Mouse (Mus musculus) kidney, postnatal 0 days (tissue): ENCODE data around the gene Pxmp2. TPM values are rescaled to one million over a fixed set of nuclear protein-coding genes. Genes with fewer than 3 reads are reported as not detected.

Experiments
- ATAC-seq: fragments of 200-750 bp; cut with Nextera tagmentation; replicated peaks from 2 replicates; pipeline ENCODE4 v1.8.0; 2017; ENCODE audit warnings: low read depth, moderate number of reproducible peaks, moderate TSS enrichment, moderate library complexity; ENCODE audit not compliant: low FRiP score
- DNase-seq: peaks from one replicate; pipeline ENCODE4 v3.0.0-alpha.2; 2016; ENCODE audit warnings: low spot score
- H3K27ac ChIP-seq: fragments of 300-500 bp; sonication (generic); 2 replicates; pipeline ENCODE4 v1.5.1; 2014; ENCODE audit warnings: mild to moderate bottlenecking
- H3K27me3 ChIP-seq: fragments of 300-500 bp; sonication (generic); 2 replicates; pipeline ENCODE4 v1.6.1; 2014; ENCODE audit warnings: low read length, mixed read lengths; ENCODE audit not compliant: insufficient read depth
- H3K36me3 ChIP-seq: fragments of 300-500 bp; sonication (generic); 2 replicates; pipeline ENCODE4 v1.6.1; 2014; ENCODE audit warnings: low read length, mixed read lengths; ENCODE audit not compliant: insufficient read depth
- H3K4me1 ChIP-seq: fragments of 300-500 bp; sonication (generic); replicated peaks from 2 replicates; pipeline ENCODE4 v1.6.1; 2014; ENCODE audit warnings: antibody characterized with exemption, low read length, mixed read lengths; ENCODE audit not compliant: insufficient read depth
- H3K4me2 ChIP-seq: fragments of 300-500 bp; sonication (generic); 2 replicates; pipeline ENCODE4 v1.6.1; 2014; ENCODE audit warnings: mild to moderate bottlenecking, low read length, moderate library complexity, mixed read lengths
- H3K4me3 ChIP-seq: fragments of 300-500 bp; sonication (generic); replicated peaks from 2 replicates; pipeline ENCODE4 v1.5.1; 2014; ENCODE audit warnings: low read depth, low read length
- H3K9ac ChIP-seq: fragments of 300-500 bp; sonication (generic); 2 replicates; pipeline ENCODE4 v1.6.1; 2014; ENCODE audit warnings: low read depth, low read length
- H3K9me3 ChIP-seq: fragments of 300-500 bp; sonication (generic); replicated peaks from 2 replicates; pipeline ENCODE4 v1.6.1; 2016; ENCODE audit warnings: low read length, inconsistent platforms, mixed read lengths
- CTCF ChIP-seq: IDR thresholded peaks from 2 replicates; pipeline ENCODE4 v1.5.1; 2016; ENCODE audit warnings: antibody characterized with exemption, low read depth, mild to moderate bottlenecking, moderate library complexity
- WGBS: fragments of 180-500 bp; shearing (Covaris S2); extraction: QIAGEN DNeasy Blood & Tissue Kit; methylation state at CpG from one replicate; pipeline ENCODE4 v1.1.7; 2014; 5-methylcytosine and 5-hydroxymethylcytosine counted together
- polyA plus RNA-seq: library from polyadenylated mRNA; unstranded; fragments of >200 nt; fragmentation: Nextera tagmentation; extraction: Ambion mirVana; gene quantifications from 2 replicates; pipeline ENCODE4 v1.2.1, GENCODE M21; 2015

The Pxmp2 gene
- polyA plus RNA-seq, result 54.0 and 57.6 TPM in 2 replicates

- WGBS, result under 1% methylated on average over 61 of the region's 64 CpGs
- H3K9ac ChIP-seq, result peak within 1 kb of the TSS; percentile 85
- no peaks in the 10 kb centered on the region for H3K9me3 ChIP-seq
- peak within 1 kb of the TSS; percentile 69 for H3K4me3 ChIP-seq
- peaks cover 9% of the 10 kb centered on the region; the same call in 1 of the 2 replicates for H3K4me1 ChIP-seq
- peak within 1 kb of the TSS; percentile 67 for H3K27ac ChIP-seq
- DNase-seq (peak; percentile 97), ATAC-seq (peak; percentile 99)
- TF ChIP-seq CTCF, result no peak
- H3K36me3 ChIP-seq, result no peaks in the 10 kb centered on the region
- H3K4me2 ChIP-seq, result peak within 1 kb of the TSS; percentile 98
- H3K27me3 ChIP-seq, result no peaks in the 10 kb centered on the region
Measured at GRCm38 (mm10) chr5:110285770-110286445, at the start of gene Pxmp2, which contains the start of gene Pole. TSS of gene Pxmp2 (minus strand) at chr5:110286186. TSS of gene Pole (plus strand) at chr5:110286306.

GRCm38 (mm10) chr5:110330508-110330907 lies 44.5 kb upstream of the Pxmp2 start:
- Histone ChIP-seq H3K4me3 (no peak overlapping the region), H3K9me3 (no peaks in the 10 kb centered on the region), H3K4me1 (no peaks in the 10 kb centered on the region), H3K27ac (no peak overlapping the region), H3K9ac (no peak overlapping the region), H3K27me3 (no peaks in the 10 kb centered on the region), H3K36me3 (peaks cover 31% of the 10 kb centered on the region), H3K4me2 (no peak overlapping the region)
- no peak for ATAC-seq
- no peak for TF ChIP-seq CTCF
- DNase-seq, result peak; percentile 21
- WGBS, result 66% methylated on average over 3 of the region's 3 CpGs

GRCm38 (mm10) chr5:110313127-110313526 lies 27.1 kb upstream of the Pxmp2 start:
- no peak for TF ChIP-seq CTCF
- H3K9ac ChIP-seq, result no peak overlapping the region

GRCm38 (mm10) chr5:110308861-110309260 lies 22.9 kb upstream of the Pxmp2 start:
- H3K36me3 ChIP-seq, result peaks cover 20% of the 10 kb centered on the region

More at GRCm38 (mm10) chr5:110313127-110313526, 27.1 kb upstream of the Pxmp2 start:
- Histone ChIP-seq H3K9me3 (no peaks in the 10 kb centered on the region), H3K4me3 (no peak overlapping the region), H3K27me3 (no peaks in the 10 kb centered on the region), H3K27ac (no peak overlapping the region), H3K36me3 (peaks cover 19% of the 10 kb centered on the region), H3K4me2 (no peak overlapping the region), H3K4me1 (no peaks in the 10 kb centered on the region)
- WGBS, result 93% methylated on average over 3 of the region's 3 CpGs
- ATAC-seq, result no peak
- no peak for DNase-seq

GRCm38 (mm10) chr5:110300591-110300990 lies 14.6 kb upstream of the Pxmp2 start:
- DNase-seq (no peak), ATAC-seq (no peak)
- WGBS, result 95% methylated on average over 2 of the region's 2 CpGs
- Histone ChIP-seq H3K36me3 (peaks cover 40% of the 10 kb centered on the region), H3K27ac (no peak overlapping the region), H3K4me2 (no peak overlapping the region), H3K9ac (no peak overlapping the region), H3K9me3 (no peaks in the 10 kb centered on the region), H3K27me3 (no peaks in the 10 kb centered on the region), H3K4me3 (no peak overlapping the region), H3K4me1 (no peaks in the 10 kb centered on the region)
- no peak for TF ChIP-seq CTCF

More at GRCm38 (mm10) chr5:110308861-110309260, 22.9 kb upstream of the Pxmp2 start:
- H3K27ac ChIP-seq, result no peak overlapping the region
- no peaks in the 10 kb centered on the region for H3K9me3 ChIP-seq
- no peaks in the 10 kb centered on the region for H3K4me1 ChIP-seq
- H3K9ac ChIP-seq, result no peak overlapping the region
- H3K4me2 ChIP-seq, result no peak overlapping the region
- no peak overlapping the region for H3K4me3 ChIP-seq
- no peak for TF ChIP-seq CTCF
- DNase-seq, result no peak
- 93% methylated on average over 7 of the region's 7 CpGs for WGBS
- ATAC-seq, result no peak
- H3K27me3 ChIP-seq, result no peaks in the 10 kb centered on the region

GRCm38 (mm10) chr5:110296637-110297036 lies 10.7 kb upstream of the Pxmp2 start:
- WGBS, result 81% methylated on average over 1 of the region's 1 CpGs
- Histone ChIP-seq H3K27ac (no peak overlapping the region), H3K4me2 (no peak overlapping the region), H3K4me3 (no peak overlapping the region), H3K27me3 (no peaks in the 10 kb centered on the region), H3K4me1 (no peaks in the 10 kb centered on the region), H3K9ac (no peak overlapping the region), H3K36me3 (peaks cover 29% of the 10 kb centered on the region; the same call in 1 of the 2 replicates), H3K9me3 (no peaks in the 10 kb centered on the region)
- ATAC-seq, result no peak
- TF ChIP-seq CTCF, result no peak
- DNase-seq, result no peak
